Mouse (Mus musculus) midbrain, embryonic 14.5 days (tissue): ENCODE data around the gene Sqstm1. TPM values are rescaled to one million over a fixed set of nuclear protein-coding genes. Genes with fewer than 3 reads are reported as not detected.
A peak's percentile ranks its signal among the peaks of the same experiment; 100 is the strongest.

Source experiments
- ATAC-seq: fragments of 200-750 bp; cut with Nextera tagmentation; 2 replicates; pipeline ENCODE4 v1.8.0; 2017; ENCODE audit warnings: moderate number of reproducible peaks, moderate library complexity; ENCODE audit not compliant: low FRiP score, low TSS enrichment
- DNase-seq: peaks from one replicate; pipeline ENCODE4 v3.0.0-alpha.2; 2015
- H3K27ac ChIP-seq: fragments of 300-500 bp; sonication (generic); replicated peaks from 2 replicates; pipeline ENCODE4 v1.5.1; 2014; ENCODE audit warnings: mild to moderate bottlenecking, low read depth, low read length, moderate library complexity
- H3K27me3 ChIP-seq: fragments of 300-500 bp; sonication (generic); 2 replicates; pipeline ENCODE4 v1.6.1; 2014; ENCODE audit warnings: low read length, control low read depth, mixed read lengths; ENCODE audit not compliant: control insufficient read depth, insufficient read depth
- H3K36me3 ChIP-seq: fragments of 300-500 bp; sonication (generic); 2 replicates; pipeline ENCODE4 v1.6.1; 2014; ENCODE audit warnings: low read length, control low read depth; ENCODE audit not compliant: control insufficient read depth, insufficient read depth
- H3K4me1 ChIP-seq: fragments of 300-500 bp; sonication (generic); 2 replicates; pipeline ENCODE4 v1.6.1; 2014; ENCODE audit warnings: mild to moderate bottlenecking, antibody characterized with exemption, low read length, control low read depth; ENCODE audit not compliant: control insufficient read depth, insufficient read depth
- H3K4me2 ChIP-seq: fragments of 300-500 bp; sonication (generic); 2 replicates; pipeline ENCODE4 v1.6.1; 2014; ENCODE audit warnings: mild to moderate bottlenecking, low read length, moderate library complexity
- H3K4me3 ChIP-seq: fragments of 300-500 bp; sonication (generic); replicated peaks from 2 replicates; pipeline ENCODE4 v1.5.1; 2014; ENCODE audit warnings: low read depth, low read length
- H3K9ac ChIP-seq: fragments of 300-500 bp; sonication (generic); replicated peaks from 2 replicates; pipeline ENCODE4 v1.6.1; 2014; ENCODE audit warnings: mild to moderate bottlenecking, low read length, moderate library complexity
- H3K9me3 ChIP-seq: fragments of 300-500 bp; sonication (generic); 2 replicates; pipeline ENCODE4 v1.6.1; 2016; ENCODE audit warnings: low read length, control low read depth, mixed read lengths; ENCODE audit not compliant: control insufficient read depth
- WGBS: fragments of 180-500 bp; shearing (Covaris S2); extraction: QIAGEN DNeasy Blood & Tissue Kit; methylation state at CpG from one replicate; pipeline ENCODE4 v1.1.7; 2014; 5-methylcytosine and 5-hydroxymethylcytosine counted together
- polyA plus RNA-seq: library from polyadenylated mRNA; unstranded; fragments of >200 nt; fragmentation: Nextera tagmentation; extraction: Ambion mirVana; gene quantifications from 2 replicates; pipeline ENCODE4 v1.2.1, GENCODE M21; 2014

Gene Sqstm1
- polyA plus RNA-seq, 1 experiment from 2014 or later = 312 TPM

DNA sequence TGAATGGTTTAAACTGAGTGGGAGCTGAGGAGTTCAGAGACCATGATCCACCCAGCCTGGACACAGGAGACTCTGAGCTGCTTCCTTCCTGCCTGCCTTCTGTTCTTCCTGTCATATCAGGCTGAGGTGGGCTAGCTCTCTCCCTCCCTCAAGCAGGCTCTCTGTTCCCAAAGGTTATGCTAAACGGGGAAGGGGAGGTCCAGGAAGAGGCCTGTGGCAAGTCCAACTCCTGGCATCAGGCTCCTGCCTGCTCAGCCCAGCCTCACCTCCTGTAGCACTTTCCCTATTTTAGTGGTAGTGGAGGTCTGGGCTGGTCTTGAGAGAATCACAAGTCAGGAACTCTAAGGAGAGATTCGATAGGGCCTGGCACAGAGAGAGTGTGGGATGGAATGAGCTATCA lies 15.8 kb upstream of the Sqstm1 start:
- Histone ChIP-seq H3K36me3 (peaks cover 9% of the 10 kb centered on the region), H3K4me3 (peak overlapping the region; percentile 73), H3K4me2 (peak overlapping the region; percentile 92), H3K27me3 (0 out of 2 replicates have a peak, but pooled peaks cover 10% of the 10 kb centered on the region), H3K9ac (peak overlapping the region; percentile 100), H3K4me1 (peaks cover 44% of the 10 kb centered on the region), H3K27ac (peak overlapping the region; percentile 96), H3K9me3 (no peaks in the 10 kb centered on the region)
- DNase-seq = no peak
- 41% methylated on average over 2 of the region's 2 CpGs for WGBS
- no peak for ATAC-seq

DNA sequence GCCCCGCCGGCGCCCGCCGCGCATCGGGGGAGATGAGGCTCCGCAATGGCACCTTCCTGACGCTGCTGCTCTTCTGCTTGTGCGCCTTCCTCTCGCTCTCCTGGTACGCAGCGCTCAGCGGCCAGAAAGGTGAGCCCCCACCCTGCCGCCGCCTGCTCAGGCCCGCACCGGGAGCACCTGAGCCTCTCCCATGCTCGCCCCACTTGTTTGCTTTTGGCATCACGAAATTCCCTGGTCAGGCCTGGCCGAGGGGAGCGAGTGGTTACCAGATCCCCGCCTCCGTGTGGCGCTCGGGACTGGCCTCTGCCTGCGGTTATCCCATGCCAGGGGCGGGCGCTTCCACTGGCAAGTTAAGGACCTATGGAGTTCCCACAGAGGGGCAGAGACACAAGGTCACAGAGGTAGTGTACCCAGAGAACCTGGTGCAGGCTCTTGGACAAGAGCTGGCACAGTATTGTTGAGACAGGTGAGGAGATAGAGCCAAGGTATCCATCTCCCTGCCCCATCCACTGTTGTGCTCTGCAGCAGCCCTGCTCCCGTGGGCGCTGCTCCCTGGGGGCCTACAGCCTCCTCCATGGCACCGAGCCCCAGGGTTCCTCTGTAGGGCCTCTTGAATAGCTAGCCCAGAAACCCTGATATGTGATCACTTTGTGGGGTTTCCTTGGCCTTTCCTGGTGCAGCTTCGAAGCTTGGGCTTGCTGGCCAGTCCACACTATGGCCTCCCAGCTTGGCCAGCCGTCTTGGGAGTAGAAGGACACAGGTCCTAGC lies 15.2 kb upstream of the Sqstm1 start:
- Histone ChIP-seq H3K9ac (peak overlapping the region; percentile 100), H3K36me3 (peaks cover 6% of the 10 kb centered on the region), H3K4me2 (peak overlapping the region; percentile 92), H3K4me3 (peak overlapping the region; percentile 73), H3K4me1 (peaks cover 41% of the 10 kb centered on the region), H3K27ac (peak overlapping the region; percentile 96), H3K27me3 (0 out of 2 replicates have a peak, but pooled peaks cover 9% of the 10 kb centered on the region), H3K9me3 (no peaks in the 10 kb centered on the region)
- DNase-seq (peak; percentile 66), ATAC-seq (peak; percentile 21; the same call in 1 of the 2 replicates)
- WGBS = 4% methylated on average over 34 of the region's 34 CpGs

DNA sequence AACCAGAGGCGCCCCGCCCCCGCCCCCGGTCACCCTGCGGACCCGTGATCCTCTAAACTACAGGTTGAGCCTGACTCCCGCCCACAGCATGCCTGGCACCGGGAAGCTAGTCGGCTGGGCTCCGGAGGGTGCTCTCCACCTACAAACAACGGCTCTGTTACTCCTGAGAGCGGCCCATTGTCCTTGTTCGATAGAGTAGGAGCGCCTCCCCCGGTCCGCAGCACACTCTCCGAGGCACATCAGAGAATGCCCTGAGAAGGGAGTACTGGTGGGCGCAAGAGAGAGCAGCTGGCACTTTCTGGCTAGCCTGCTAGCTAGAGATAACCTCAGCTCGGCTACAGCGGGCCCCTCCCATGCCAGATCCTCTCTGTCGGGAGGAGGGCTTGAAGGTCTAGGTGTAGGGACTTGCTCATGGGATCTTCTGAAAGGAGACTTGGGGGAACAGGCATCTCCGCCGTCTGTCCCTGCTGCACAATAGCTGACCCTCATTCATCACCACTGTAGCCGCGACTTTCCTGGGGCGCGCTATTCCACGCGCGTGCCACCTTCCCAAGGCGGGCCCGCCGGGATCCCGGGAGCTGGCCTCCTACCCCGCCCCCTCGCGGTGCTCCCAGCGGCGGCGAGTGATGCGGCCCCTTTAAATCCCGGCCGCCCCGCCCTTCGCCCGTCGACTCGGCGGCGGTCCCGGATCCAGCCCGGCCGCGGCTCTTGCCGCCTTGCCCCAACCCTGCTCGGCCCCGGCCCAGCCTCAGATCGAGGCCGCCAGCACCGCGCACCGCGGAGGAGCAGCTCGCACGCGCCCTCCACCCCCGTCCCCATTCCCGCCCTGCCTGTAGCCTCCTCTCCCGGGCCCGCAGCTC lies 14.3 kb upstream of the Sqstm1 start:
- DNase-seq (peak; percentile 93), ATAC-seq (peak; percentile 86)
- peaks cover 40% of the 10 kb centered on the region for H3K4me1 ChIP-seq
- under 1% methylated on average over 70 of the region's 70 CpGs for WGBS
- no peaks in the 10 kb centered on the region for H3K9me3 ChIP-seq
- peak overlapping the region; percentile 73 for H3K4me3 ChIP-seq
- H3K27ac ChIP-seq = peak overlapping the region; percentile 96
- 0 out of 2 replicates have a peak, but pooled peaks cover 3% of the 10 kb centered on the region for H3K36me3 ChIP-seq
- peak overlapping the region; percentile 92 for H3K4me2 ChIP-seq
- peak overlapping the region; percentile 100 for H3K9ac ChIP-seq
- H3K27me3 ChIP-seq = 0 out of 2 replicates have a peak, but pooled peaks cover under 1% of the 10 kb centered on the region

DNA sequence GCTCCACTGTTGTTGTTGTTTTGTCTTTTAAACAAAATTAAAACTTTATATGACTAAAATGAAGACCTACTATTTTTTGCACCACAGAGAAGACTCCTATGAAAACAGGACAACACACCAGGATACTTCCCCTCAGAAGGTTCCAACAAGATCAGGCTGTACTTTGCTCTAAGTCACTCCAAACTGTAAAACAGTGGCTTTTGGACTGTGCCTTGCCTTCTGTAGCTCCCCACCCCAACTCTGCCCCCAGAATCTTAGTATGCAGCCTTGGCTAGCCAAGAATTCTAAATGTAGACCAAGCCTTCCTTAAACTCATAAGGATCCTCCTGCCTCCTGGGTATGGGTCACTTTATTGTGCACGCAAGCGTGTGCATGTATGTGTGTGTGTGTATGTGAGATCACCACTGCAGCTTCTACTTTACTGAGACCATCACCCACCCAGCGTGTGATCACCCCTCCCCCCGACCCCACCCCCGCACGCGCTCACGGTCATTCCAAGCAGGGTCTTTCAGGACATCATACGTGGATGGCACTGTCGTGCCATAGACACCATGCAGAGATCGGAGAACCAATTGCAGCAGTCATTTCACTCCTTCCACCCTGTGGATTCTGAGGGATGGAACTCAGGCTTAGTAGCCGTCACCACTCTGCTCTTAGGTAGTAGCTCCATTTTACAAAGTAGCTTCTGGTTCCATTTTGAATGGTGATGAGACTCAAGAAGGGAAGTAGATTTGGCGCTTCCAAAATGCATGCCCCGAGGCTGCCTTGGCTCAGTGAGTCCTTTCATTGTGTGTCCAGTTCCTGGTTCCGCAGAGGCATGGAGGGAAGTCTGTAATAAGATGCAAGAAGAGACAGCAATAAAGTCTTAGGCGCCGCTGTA lies 13.4 kb upstream of the Sqstm1 start:
- peak overlapping the region; percentile 92 for H3K4me2 ChIP-seq
- 7% methylated on average over 17 of the region's 17 CpGs for WGBS
- H3K4me1 ChIP-seq = peaks cover 40% of the 10 kb centered on the region
- peak overlapping the region; percentile 96 for H3K27ac ChIP-seq
- peak; percentile 69 for DNase-seq
- H3K9me3 ChIP-seq = no peaks in the 10 kb centered on the region
- H3K9ac ChIP-seq = peak overlapping the region; percentile 100
- peak; percentile 12; the same call in 1 of the 2 replicates for ATAC-seq
- H3K4me3 ChIP-seq = peak overlapping the region; percentile 73
- H3K27me3 ChIP-seq = no peaks in the 10 kb centered on the region
- 0 out of 2 replicates have a peak, but pooled peaks cover 3% of the 10 kb centered on the region for H3K36me3 ChIP-seq

DNA sequence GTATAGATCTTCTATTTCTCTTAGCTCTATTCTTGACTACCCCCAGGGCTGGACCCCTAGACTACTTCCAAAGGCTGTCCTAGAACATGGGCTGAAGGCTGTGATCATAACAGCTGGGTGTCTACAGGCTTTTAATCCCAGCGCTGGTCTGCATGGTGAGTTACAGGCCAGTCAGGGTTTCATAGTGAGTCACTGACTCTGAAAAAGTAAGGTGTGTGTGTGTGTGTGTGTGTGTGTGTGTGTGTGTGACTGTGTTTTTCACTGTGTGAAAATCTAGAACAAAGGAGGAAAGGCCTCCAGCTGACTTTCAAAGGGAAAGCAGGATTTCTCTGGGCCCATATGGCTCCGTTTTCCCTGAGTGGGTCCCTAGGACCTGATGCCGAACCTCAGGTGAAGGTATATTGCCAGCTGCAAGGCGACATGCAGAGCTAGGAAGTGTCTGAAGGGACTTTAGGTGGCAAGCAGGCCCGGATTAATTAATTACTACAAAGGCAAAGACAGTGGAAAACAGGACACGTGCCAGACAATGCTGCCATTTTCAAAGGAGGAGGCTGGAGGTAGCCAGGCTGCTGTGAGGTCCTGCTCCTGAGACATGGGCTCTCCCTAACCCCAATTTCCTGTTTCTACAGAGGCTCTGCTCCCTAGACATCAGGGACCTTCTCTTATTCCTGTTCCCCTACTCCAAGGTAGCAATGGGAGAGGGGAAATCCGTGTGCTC lies 12.1 kb upstream of the Sqstm1 start:
- H3K27ac ChIP-seq = peak overlapping the region; percentile 45; the same call in 1 of the 2 replicates
- no peaks in the 10 kb centered on the region for H3K36me3 ChIP-seq
- H3K27me3 ChIP-seq = no peaks in the 10 kb centered on the region
- no peaks in the 10 kb centered on the region for H3K9me3 ChIP-seq
- H3K4me2 ChIP-seq = peak overlapping the region; percentile 92
- 52% methylated on average over 7 of the region's 7 CpGs for WGBS
- no peak for DNase-seq
- H3K4me1 ChIP-seq = peaks cover 36% of the 10 kb centered on the region
- H3K9ac ChIP-seq = peak overlapping the region; percentile 29
- peak overlapping the region; percentile 73; the same call in 1 of the 2 replicates for H3K4me3 ChIP-seq
- no peak for ATAC-seq

DNA sequence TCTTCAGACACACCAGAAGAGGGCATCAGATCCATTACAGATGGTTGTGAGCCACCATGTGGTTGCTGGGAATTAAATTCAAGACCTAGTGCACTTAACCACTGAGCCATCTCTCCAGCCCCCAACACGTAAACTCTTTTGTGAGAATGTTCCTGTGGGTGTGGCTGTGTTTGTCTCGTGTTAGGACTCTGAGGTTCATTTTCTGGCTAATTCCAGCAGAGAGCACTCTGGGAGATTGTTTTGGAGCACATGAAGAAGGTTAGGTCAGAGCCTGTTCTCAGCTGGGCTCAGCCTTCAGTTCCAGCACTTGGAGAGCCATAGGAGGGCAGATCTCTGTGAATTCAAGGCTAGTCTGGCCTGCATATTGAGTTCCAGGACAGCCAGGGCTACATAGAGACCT lies 9.2 kb upstream of the Sqstm1 start:
- Histone ChIP-seq H3K36me3 (no peaks in the 10 kb centered on the region), H3K4me3 (no peak overlapping the region), H3K27me3 (no peaks in the 10 kb centered on the region), H3K27ac (no peak overlapping the region), H3K9me3 (no peaks in the 10 kb centered on the region), H3K4me1 (peaks cover 23% of the 10 kb centered on the region), H3K4me2 (no peak overlapping the region), H3K9ac (no peak overlapping the region)
- 55% methylated on average over 2 of the region's 2 CpGs for WGBS
- ATAC-seq = no peak
- DNase-seq = no peak

DNA sequence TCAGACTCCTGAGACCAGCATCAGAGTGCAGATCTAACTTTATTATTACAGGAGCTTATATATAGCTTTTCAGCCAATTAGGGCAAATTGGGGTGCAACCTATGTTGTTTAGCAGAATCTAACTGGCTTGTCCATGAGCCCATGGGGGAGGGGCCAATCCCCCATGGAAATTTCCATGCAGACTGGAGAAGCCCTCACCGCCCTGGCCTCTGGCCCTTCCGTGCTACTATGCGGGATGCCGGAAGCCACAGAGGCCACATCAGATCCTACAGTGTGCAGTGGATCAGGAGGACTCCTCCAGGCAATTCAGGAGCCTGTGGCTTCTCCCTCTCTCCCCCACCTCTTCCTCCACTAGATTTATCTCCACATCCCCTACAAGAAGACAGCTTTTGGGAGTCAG lies 7.2 kb upstream of the Sqstm1 start:
- Histone ChIP-seq H3K27ac (no peak overlapping the region), H3K4me2 (no peak overlapping the region), H3K4me3 (no peak overlapping the region), H3K4me1 (peaks cover 10% of the 10 kb centered on the region), H3K36me3 (no peaks in the 10 kb centered on the region), H3K27me3 (no peaks in the 10 kb centered on the region), H3K9me3 (no peaks in the 10 kb centered on the region), H3K9ac (no peak overlapping the region)
- WGBS = 67% methylated on average over 4 of the region's 4 CpGs
- no peak for DNase-seq
- no peak for ATAC-seq
